In genomic region chr2:26606579-26606978, GRCm38 (mm10) we compare ENCODE assay signal across 18 mouse cellular contexts. TPM values are rescaled to one million over a fixed set of nuclear protein-coding genes. Genes with fewer than 3 reads are reported as not detected.
DNase-seq lines count a peak whose midpoint lies in the region; ATAC-seq and TF ChIP-seq lines count a peak whose summit lies in the region.
"Had no signal": no experiment of that assay in that cellular context is flagged by ENCODE, and none has a peak within 500 bp of the region (broad histone marks: within the 10 kb centered on the region; RNA-seq: fewer than 3 reads in every experiment).

No protein-coding gene starts in this region.

- H3K4me3 ChIP-seq in heart, embryonic 16.5 days (ENCODE audit: low read length), result no peak overlapping the region
- no peak overlapping the region for H3K4me3 ChIP-seq in neural tube, embryonic 13.5 days
- H3K4me3 ChIP-seq in intestine, postnatal 0 days (ENCODE audit: low read depth, low read length), result no peak overlapping the region
- no peak overlapping the region for H3K4me3 ChIP-seq in cerebellum, adult 2 months (replicated peaks; ENCODE audit: insufficient read depth, low read depth, low read length)
- H3K4me3 ChIP-seq: hindbrain, embryonic 15.5 days; megakaryocyte, embryonic 14.5 days had no signal

- ATAC-seq in heart, embryonic 16.5 days (replicated peaks; ENCODE audit: extremely low read depth, insufficient read depth, low FRiP score), result no peak
- no peak for ATAC-seq in neural tube, embryonic 13.5 days (ENCODE audit: low read depth)
- no peak for ATAC-seq in intestine, postnatal 0 days
- ATAC-seq: Patski had no signal

- H3K27me3 ChIP-seq in heart, embryonic 16.5 days (ENCODE audit: control insufficient read depth, insufficient read depth, low read length), result no peaks in the 10 kb centered on the region
- H3K27me3 ChIP-seq in neural tube, embryonic 13.5 days, result peaks cover 55% of the 10 kb centered on the region
- no peaks in the 10 kb centered on the region for H3K27me3 ChIP-seq in intestine, postnatal 0 days (replicated peaks; ENCODE audit: control insufficient read depth, insufficient read depth, low read length)
- no peaks in the 10 kb centered on the region for H3K27me3 ChIP-seq in cerebellum, adult 2 months (ENCODE audit: control insufficient read depth, insufficient read depth, low read length)
- H3K27me3 ChIP-seq: Patski had no signal

- no peak overlapping the region for H3K9ac ChIP-seq in heart, embryonic 16.5 days (ENCODE audit: low read length)
- H3K9ac ChIP-seq in neural tube, embryonic 13.5 days, result no peak overlapping the region
- H3K9ac ChIP-seq in intestine, postnatal 0 days (ENCODE audit: low read depth, low read length), result no peak overlapping the region
- H3K9ac ChIP-seq: hindbrain, embryonic 15.5 days had no signal

- H3K27ac ChIP-seq in heart, embryonic 16.5 days (ENCODE audit: low read length), result peak overlapping the region; percentile 63
- H3K27ac ChIP-seq in neural tube, embryonic 13.5 days (replicated peaks), result peak overlapping the region; percentile 38; the same call in 1 of the 2 replicates
- H3K27ac ChIP-seq in intestine, postnatal 0 days (ENCODE audit: low read depth, low read length), result peak overlapping the region; percentile 46; the same call in 1 of the 2 replicates
- no peak overlapping the region for H3K27ac ChIP-seq in cerebellum, adult 2 months (ENCODE audit: insufficient read depth, low read length)
- H3K27ac ChIP-seq: hindbrain, embryonic 15.5 days had no signal

- H3K9me3 ChIP-seq in heart, embryonic 16.5 days (replicated peaks; ENCODE audit: control insufficient read depth, low read length), result no peaks in the 10 kb centered on the region
- H3K9me3 ChIP-seq in neural tube, embryonic 13.5 days, result no peaks in the 10 kb centered on the region
- H3K9me3 ChIP-seq in intestine, postnatal 0 days (ENCODE audit: control insufficient read depth), result no peaks in the 10 kb centered on the region
- H3K9me3 ChIP-seq: hindbrain, embryonic 15.5 days; megakaryocyte, embryonic 14.5 days had no signal

- TF ChIP-seq CTCF in intestine, postnatal 0 days (IDR thresholded peaks at IDR 0.05; ENCODE audit: low read depth), result no peak
- TF ChIP-seq CTCF in cerebellum, adult 2 months (IDR thresholded peaks at IDR 0.05; ENCODE audit: borderline replicate concordance, insufficient read depth, low read depth, low read length), result no peak

- DNase-seq in heart, adult 8-10 months (ENCODE audit: low spot score), result no peak
- no peak for DNase-seq in neural tube, embryonic 10.5 days (ENCODE audit: extremely low spot score, low spot score)
- DNase-seq in cerebellum, adult 2 months, result no peak
- DNase-seq in frontal cortex, postnatal 14 days (ENCODE audit: low spot score in 2 of 2), result no peak
- DNase-seq: cerebellum, postnatal 25 days; thymus, postnatal 36 days had no signal

- TF ChIP-seq POLR2A in cerebellum, adult 2 months (IDR thresholded peaks at IDR 0.05; ENCODE audit: borderline replicate concordance, insufficient read depth, low read length), result no peak

- no peak overlapping the region for H3K4me2 ChIP-seq in heart, embryonic 16.5 days (ENCODE audit: low read depth, low read length)
- H3K4me2 ChIP-seq in neural tube, embryonic 13.5 days, result no peak overlapping the region
- H3K4me2 ChIP-seq in intestine, postnatal 0 days (replicated peaks; ENCODE audit: low read depth), result no peak overlapping the region
- H3K4me2 ChIP-seq: hindbrain, embryonic 15.5 days had no signal

- no peaks in the 10 kb centered on the region for H3K36me3 ChIP-seq in heart, embryonic 16.5 days (ENCODE audit: control insufficient read depth, insufficient read depth)
- no peaks in the 10 kb centered on the region for H3K36me3 ChIP-seq in neural tube, embryonic 13.5 days
- no peaks in the 10 kb centered on the region for H3K36me3 ChIP-seq in intestine, postnatal 0 days (ENCODE audit: control insufficient read depth, insufficient read depth)
- H3K36me3 ChIP-seq: hindbrain, embryonic 15.5 days had no signal

- WGBS in heart, embryonic 16.5 days, result 65% methylated on average over 3 of the region's 3 CpGs
- WGBS in neural tube, embryonic 13.5 days, result 73% methylated on average over 3 of the region's 3 CpGs
- WGBS in intestine, postnatal 0 days, result 71% methylated on average over 3 of the region's 3 CpGs
- WGBS in cerebellum, adult 2 months, result 88% methylated on average over 3 of the region's 3 CpGs

- peaks cover 30% of the 10 kb centered on the region for H3K4me1 ChIP-seq in heart, embryonic 16.5 days (ENCODE audit: control insufficient read depth, insufficient read depth, low read length)
- H3K4me1 ChIP-seq in neural tube, embryonic 13.5 days (replicated peaks), result peaks cover 29% of the 10 kb centered on the region
- peaks cover 6% of the 10 kb centered on the region; the same call in 1 of the 2 replicates for H3K4me1 ChIP-seq in intestine, postnatal 0 days (replicated peaks; ENCODE audit: control insufficient read depth, insufficient read depth, low read length)
- no peaks in the 10 kb centered on the region for H3K4me1 ChIP-seq in cerebellum, adult 2 months (ENCODE audit: control insufficient read depth, insufficient read depth, low read length)

RNA-seq across cellular contexts. Expression of gene Agpat2, which starts 2.4 kb away (rescaled TPM):
- 25.9 and 28.5 TPM in 2 replicates for polyA plus RNA-seq in heart, embryonic 16.5 days (2015; fragmentation: Nextera tagmentation; extraction: Ambion mirVana)
- total RNA-seq in heart, adult 8-10 months (2022), result 10 to 100 TPM; 51.1 to 65.9 (median 60.8) TPM
- polyA plus RNA-seq in neural tube, embryonic 13.5 days (2015; fragmentation: Nextera tagmentation; extraction: Ambion mirVana), result 6.0 and 7.4 TPM in 2 replicates
- polyA plus RNA-seq in intestine, postnatal 0 days (2015; fragmentation: Nextera tagmentation; extraction: Ambion mirVana), result 124 and 128 TPM in 2 replicates
- 2.1 and 2.6 TPM in 2 replicates for polyA plus RNA-seq in cerebellum, adult 2 months (2012; rRNA removed)

RNA-seq across cellular contexts. Expression of gene Gm20532, which starts 20.1 kb away (rescaled TPM):
- not detected in 2 replicates for polyA plus RNA-seq in heart, embryonic 16.5 days (2015; fragmentation: Nextera tagmentation; extraction: Ambion mirVana)
- not detected for total RNA-seq in heart, adult 8-10 months (2022)
- not detected in 2 replicates for polyA plus RNA-seq in neural tube, embryonic 13.5 days (2015; fragmentation: Nextera tagmentation; extraction: Ambion mirVana)
- polyA plus RNA-seq in intestine, postnatal 0 days (2015; fragmentation: Nextera tagmentation; extraction: Ambion mirVana), result not detected in 2 replicates
- not detected in 2 replicates for polyA plus RNA-seq in cerebellum, adult 2 months (2012; rRNA removed)
- total RNA-seq: adrenal gland, adult 18-20 months; gastrocnemius, adult 8-10 months; layer of hippocampus, postnatal 14 days; neutrophil, adult 5-6 weeks had no signal
- polyA plus RNA-seq: forebrain, embryonic 14.5 days; hindbrain, embryonic 15.5 days; limb, embryonic 11.5 days; Patski had no signal

RNA-seq across cellular contexts. Expression of gene Fam69b, which starts 21.7 kb away (rescaled TPM):
- polyA plus RNA-seq in heart, embryonic 16.5 days (2015; fragmentation: Nextera tagmentation; extraction: Ambion mirVana), result 12.5 and 15.8 TPM in 2 replicates
- total RNA-seq in heart, adult 8-10 months (2022), result 10 to 100 TPM; 15.0 to 26.6 (median 20.9) TPM
- 91.8 and 101 TPM in 2 replicates for polyA plus RNA-seq in neural tube, embryonic 13.5 days (2015; fragmentation: Nextera tagmentation; extraction: Ambion mirVana)
- 6.8 and 6.9 TPM in 2 replicates for polyA plus RNA-seq in intestine, postnatal 0 days (2015; fragmentation: Nextera tagmentation; extraction: Ambion mirVana)
- 147 and 155 TPM in 2 replicates for polyA plus RNA-seq in cerebellum, adult 2 months (2012; rRNA removed)
- total RNA-seq: neutrophil, adult 5-6 weeks had no signal

RNA-seq across cellular contexts. Expression of gene Egfl7, which starts 26.8 kb away (rescaled TPM):
- 188 and 216 TPM in 2 replicates for polyA plus RNA-seq in heart, embryonic 16.5 days (2015; fragmentation: Nextera tagmentation; extraction: Ambion mirVana)
- total RNA-seq in heart, adult 8-10 months (2022), result 100 to 1,000 TPM; 122 to 172 (median 148) TPM
- polyA plus RNA-seq in neural tube, embryonic 13.5 days (2015; fragmentation: Nextera tagmentation; extraction: Ambion mirVana), result 78.3 and 82.0 TPM in 2 replicates
- 54.4 and 65.2 TPM in 2 replicates for polyA plus RNA-seq in intestine, postnatal 0 days (2015; fragmentation: Nextera tagmentation; extraction: Ambion mirVana)
- polyA plus RNA-seq in cerebellum, adult 2 months (2012; rRNA removed), result 87.1 and 93.0 TPM in 2 replicates
